Mouse (Mus musculus): Measurements from ENCODE around the gene Gnai3.

Gene Gnai3

GRCm38 (mm10) chr3:108112246-108112645 is 33.7 kb downstream of the Gnai3 start:
- no peak for DNase-seq (ENCODE audit: extremely low read depth, low read depth)

- DNase-seq (ENCODE audit: extremely low read depth, low read depth) = no peak
These were observed 34.6 kb downstream of the Gnai3 start for GRCm38 (mm10) chr3:108111320-108111719.

GRCm38 (mm10) chr3:108105281-108105680 is 40.7 kb downstream of the Gnai3 start:
- no peak for DNase-seq (ENCODE audit: extremely low read depth, low read depth)

GRCm38 (mm10) chr3:108102075-108102474 is 43.9 kb downstream of the Gnai3 start:
- DNase-seq (ENCODE audit: extremely low read depth, low read depth) = no peak

- no peak for DNase-seq (ENCODE audit: extremely low read depth, low read depth)
These were observed 44.4 kb downstream of the Gnai3 start for GRCm38 (mm10) chr3:108101594-108101993.

GRCm38 (mm10) chr3:108098316-108098715 is 47.6 kb downstream of the Gnai3 start:
- DNase-seq (ENCODE audit: extremely low read depth, low read depth) = no peak

GRCm38 (mm10) chr3:108097656-108098055 is 48.3 kb downstream of the Gnai3 start:
- DNase-seq (ENCODE audit: extremely low read depth, low read depth) = no peak

- DNase-seq (ENCODE audit: extremely low read depth, low read depth) = peak; percentile 93
These were observed 49.2 kb downstream of the Gnai3 start for GRCm38 (mm10) chr3:108096726-108097125.

- DNase-seq (ENCODE audit: extremely low read depth, low read depth) = no peak
These were observed 49.7 kb downstream of the Gnai3 start for GRCm38 (mm10) chr3:108096226-108096625.

- no peak for DNase-seq (ENCODE audit: extremely low read depth, low read depth)
These were observed 50.8 kb downstream of the Gnai3 start for GRCm38 (mm10) chr3:108094976-108095760.

GRCm38 (mm10) chr3:108094146-108094545 is 51.8 kb downstream of the Gnai3 start:
- DNase-seq (ENCODE audit: extremely low read depth, low read depth) = no peak

GRCm38 (mm10) chr3:108093306-108093705 is 52.6 kb downstream of the Gnai3 start:
- DNase-seq (ENCODE audit: extremely low read depth, low read depth) = no peak

- no peak for DNase-seq (ENCODE audit: extremely low read depth, low read depth)
These were observed 53.3 kb downstream of the Gnai3 start, which contains the start of gene Gnat2 for GRCm38 (mm10) chr3:108092536-108093115. Gnat2 (plus strand) TSS chr3:108092789.

GRCm38 (mm10) chr3:108092030-108092429 is 53.9 kb downstream of the Gnai3 start:
- DNase-seq (ENCODE audit: extremely low read depth, low read depth) = no peak

GRCm38 (mm10) chr3:108090561-108090960 is 55.4 kb downstream of the Gnai3 start:
- DNase-seq (ENCODE audit: extremely low read depth, low read depth) = no peak

- no peak for DNase-seq (ENCODE audit: extremely low read depth, low read depth)
These were observed 56.0 kb downstream of the Gnai3 start for GRCm38 (mm10) chr3:108089916-108090315.

GRCm38 (mm10) chr3:108088842-108089380 is 57.0 kb downstream of the Gnai3 start:
- no peak for DNase-seq (ENCODE audit: extremely low read depth, low read depth)

GRCm38 (mm10) chr3:108087329-108087728 is 58.6 kb downstream of the Gnai3 start:
- no peak for DNase-seq (ENCODE audit: extremely low read depth, low read depth)

GRCm38 (mm10) chr3:108086470-108086979 is 59.4 kb downstream of the Gnai3 start, which contains the start of gene Ampd2:
Ampd2 (minus strand) TSS chr3:108086651.
- DNase-seq (ENCODE audit: extremely low read depth, low read depth) = no peak

GRCm38 (mm10) chr3:108085721-108086469 is 60.1 kb downstream of the Gnai3 start:
- DNase-seq (ENCODE audit: extremely low read depth, low read depth) = no peak

GRCm38 (mm10) chr3:108085281-108085720 is 60.6 kb downstream of the Gnai3 start:
- DNase-seq (ENCODE audit: extremely low read depth, low read depth) = peak; percentile 89

Data from MEL-GATA-1-ER (cell line).